Mouse (Mus musculus): ENCODE results near the gene Barx1.

DNA sequence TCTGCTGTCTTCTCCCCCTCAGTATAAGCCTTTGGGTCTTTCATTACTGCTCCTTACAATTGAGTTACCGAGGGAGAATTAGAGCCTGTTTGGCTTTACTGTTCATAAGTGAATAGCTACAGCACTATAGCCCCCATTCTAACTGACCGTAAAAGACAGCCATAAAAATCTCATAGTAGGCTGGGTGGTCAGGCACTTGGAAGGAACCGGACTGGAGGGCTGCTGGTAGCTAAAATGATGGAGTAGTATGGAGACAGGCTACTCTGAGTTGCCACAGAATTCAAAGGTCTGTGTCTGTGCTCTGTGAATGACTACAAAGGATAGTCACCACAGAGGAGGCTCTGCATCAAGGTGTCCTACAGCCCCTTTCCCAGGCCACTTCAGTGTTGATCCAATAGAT is 18.8 kb upstream of the Barx1 start:
- no peak for TF ChIP-seq POLR2AphosphoS2 (IDR thresholded peaks at IDR 0.05; ENCODE audit: low read length)
- no peak for TF ChIP-seq CTCF (IDR thresholded peaks at IDR 0.05 in 2 of 3, conservative IDR thresholded peaks at IDR 0.05 in 1 of 3; ENCODE audit: control insufficient read depth in 1 of 3, insufficient read depth in 1 of 3, low read depth in 2 of 3, low read length in 3 of 3, poor library complexity in 1 of 3, severe bottlenecking in 1 of 3)
- no peak for TF ChIP-seq CHD1 (IDR thresholded peaks at IDR 0.05; ENCODE audit: low read depth, low read length)
- TF ChIP-seq ZC3H11A (IDR thresholded peaks at IDR 0.05; ENCODE audit: low read depth, low read length): no peak

Measured in MEL (cell line).